Mouse (Mus musculus) myocyte (in vitro differentiated cells): Measurements from ENCODE around the gene Rnf220. TPM values are rescaled to one million over a fixed set of nuclear protein-coding genes. Genes with fewer than 3 reads are reported as not detected.

Source experiments
- H3K27me3 ChIP-seq: one replicate; pipeline ENCODE4 v1.6.1; 2011; ENCODE audit not compliant: control insufficient read depth, insufficient read depth, insufficient read length
- H3K36me3 ChIP-seq: one replicate; pipeline ENCODE4 v1.6.1; 2011; ENCODE audit not compliant: control insufficient read depth, insufficient read depth
- H3K4me2 ChIP-seq: one replicate; pipeline ENCODE4 v1.6.1; 2011; ENCODE audit warnings: low read depth, control low read depth
- H3K4me3 ChIP-seq: one replicate; pipeline ENCODE4 v1.5.1; 2011; ENCODE audit warnings: mild to moderate bottlenecking, control low read depth, moderate library complexity
- H3K79me2 ChIP-seq: one replicate; pipeline ENCODE4 v1.6.1; 2011; ENCODE audit not compliant: control insufficient read depth, insufficient read depth
- H3ac ChIP-seq: one replicate; pipeline ENCODE4 v1.6.1; 2011; ENCODE audit not compliant: control insufficient read depth, insufficient read length
- CEBPB ChIP-seq: IDR thresholded peaks from 2 replicates; pipeline ENCODE4 v1.6.1; 2011; ENCODE audit warnings: mild to moderate bottlenecking, moderate library complexity; ENCODE audit not compliant: poor library complexity, insufficient read depth, severe bottlenecking
- E2F4 ChIP-seq: IDR thresholded peaks from one replicate; pipeline ENCODE4 v1.6.1; 2011; ENCODE audit warnings: mild to moderate bottlenecking, control low read depth, moderate library complexity; ENCODE audit not compliant: insufficient read depth
- MAX ChIP-seq: IDR thresholded peaks from one replicate; pipeline ENCODE4 v1.6.1; 2011; ENCODE audit warnings: low read depth, mild to moderate bottlenecking, control low read depth
- MYOD1 ChIP-seq, 3 experiments: IDR thresholded peaks; one replicate each; pipeline ENCODE4 v1.6.1; 2011; ENCODE audit warnings: control low read depth in 2 of 3, low read depth in 2 of 3, mild to moderate bottlenecking in 2 of 3, moderate library complexity in 1 of 3; ENCODE audit not compliant: insufficient read length in 2 of 3, control insufficient read depth in 1 of 3
- MYOG ChIP-seq, 3 experiments: IDR thresholded peaks; one replicate each; pipeline ENCODE4 v1.6.1; 2011; ENCODE audit warnings: control low read depth in 2 of 3, low read depth in 2 of 3, mild to moderate bottlenecking in 2 of 3; ENCODE audit not compliant: insufficient read length in 2 of 3, control insufficient read depth in 1 of 3, insufficient read depth in 1 of 3
- POLR2A ChIP-seq: IDR thresholded peaks from one replicate; pipeline ENCODE4 v1.6.1; 2011; ENCODE audit warnings: low read depth, mild to moderate bottlenecking, control low read depth, moderate library complexity; ENCODE audit not compliant: insufficient read length
- POLR2AphosphoS2 ChIP-seq: IDR thresholded peaks from one replicate; pipeline ENCODE4 v1.6.1; 2011; ENCODE audit warnings: low read depth, control low read depth; ENCODE audit not compliant: insufficient read length
- REST ChIP-seq: IDR thresholded peaks from one replicate; pipeline ENCODE4 v1.6.1; 2011; ENCODE audit warnings: mild to moderate bottlenecking, control low read depth, moderate library complexity; ENCODE audit not compliant: insufficient read depth, insufficient read length
- SRF ChIP-seq: IDR thresholded peaks from one replicate; pipeline ENCODE4 v1.6.1; 2011; ENCODE audit warnings: low read depth; ENCODE audit not compliant: control insufficient read depth, insufficient read length
- TCF12 ChIP-seq: IDR thresholded peaks from one replicate; pipeline ENCODE4 v1.6.1; 2011; ENCODE audit warnings: mild to moderate bottlenecking, control low read depth; ENCODE audit not compliant: poor library complexity, insufficient read depth, severe bottlenecking
- TCF3 ChIP-seq: IDR thresholded peaks from one replicate; pipeline ENCODE4 v1.6.1; 2011; ENCODE audit warnings: low read depth, control low read depth; ENCODE audit not compliant: insufficient read length
- USF1 ChIP-seq: IDR thresholded peaks from one replicate; pipeline ENCODE4 v1.6.1; 2011; ENCODE audit warnings: low read depth, mild to moderate bottlenecking, control low read depth, moderate library complexity
- polyA plus RNA-seq: library from polyadenylated mRNA; unstranded; fragments of >200 nt; fragmentation: generic; extraction: Trizol; gene quantifications from one replicate; pipeline ENCODE4 v1.2.1, GENCODE M21; 2012; ENCODE audit warnings: missing spikeins

Rnf220 gene
- polyA plus RNA-seq, 1 experiment, result 60.4 TPM

GRCm38 (mm10) chr4:117234166-117234741 lies 262.6 kb downstream of the Rnf220 start:
- Histone ChIP-seq H3K79me2 (no peaks in the 10 kb centered on the region), H3K27me3 (peaks cover 23% of the 10 kb centered on the region), H3K36me3 (no peaks in the 10 kb centered on the region), H3ac (no peak overlapping the region), H3K4me2 (no peak overlapping the region), H3K4me3 (no peak overlapping the region)
- TF ChIP-seq E2F4, result no peak
- TF ChIP-seq POLR2AphosphoS2, result no peak

- Histone ChIP-seq H3K27me3 (peaks cover 40% of the 10 kb centered on the region), H3K4me3 (no peak overlapping the region)
- TF ChIP-seq USF1, result no peak
- TF ChIP-seq MYOD1 (IDR thresholded peaks at IDR 0.05; ENCODE audit: control insufficient read depth in 1 of 3, insufficient read length in 2 of 3, low read depth in 2 of 3), result no peak
- no peak for TF ChIP-seq POLR2AphosphoS2
- TF ChIP-seq TCF3, result no peak
- TF ChIP-seq E2F4, result no peak
- no peak for TF ChIP-seq REST
- no peak for TF ChIP-seq TCF12
- TF ChIP-seq POLR2A, result no peak
- TF ChIP-seq MYOG (IDR thresholded peaks at IDR 0.05; ENCODE audit: control insufficient read depth in 1 of 3, insufficient read depth in 1 of 3, insufficient read length in 2 of 3, low read depth in 2 of 3), result no peak
- no peak for TF ChIP-seq SRF
- TF ChIP-seq CEBPB, result no peak
- no peak for TF ChIP-seq MAX
Measured at GRCm38 (mm10) chr4:117231208-117231607, 265.6 kb downstream of the Rnf220 start.

GRCm38 (mm10) chr4:117230331-117230730 lies 266.5 kb downstream of the Rnf220 start:
- no peaks in the 10 kb centered on the region for H3K79me2 ChIP-seq
- TF ChIP-seq MAX (no peak), TCF12 (no peak)
- H3K27me3 ChIP-seq, result peaks cover 38% of the 10 kb centered on the region
- H3ac ChIP-seq, result no peak overlapping the region
- H3K36me3 ChIP-seq, result no peaks in the 10 kb centered on the region
- H3K4me2 ChIP-seq, result no peak overlapping the region
- no peak overlapping the region for H3K4me3 ChIP-seq

More at GRCm38 (mm10) chr4:117231208-117231607, 265.6 kb downstream of the Rnf220 start:
- no peaks in the 10 kb centered on the region for H3K36me3 ChIP-seq
- H3K4me2 ChIP-seq, result no peak overlapping the region
- no peaks in the 10 kb centered on the region for H3K79me2 ChIP-seq
- no peak overlapping the region for H3ac ChIP-seq

GRCm38 (mm10) chr4:117229590-117229989 lies 267.3 kb downstream of the Rnf220 start:
- no peaks in the 10 kb centered on the region for H3K79me2 ChIP-seq
- no peak overlapping the region for H3ac ChIP-seq
- no peak overlapping the region for H3K4me3 ChIP-seq
- H3K27me3 ChIP-seq, result peaks cover 31% of the 10 kb centered on the region
- no peak for TF ChIP-seq POLR2A
- no peak for TF ChIP-seq MYOG (IDR thresholded peaks at IDR 0.05; ENCODE audit: control insufficient read depth in 1 of 3, insufficient read depth in 1 of 3, insufficient read length in 2 of 3, low read depth in 2 of 3)
- no peak for TF ChIP-seq TCF12
- no peak for TF ChIP-seq REST
- no peak for TF ChIP-seq MYOD1 (IDR thresholded peaks at IDR 0.05; ENCODE audit: control insufficient read depth in 1 of 3, insufficient read length in 2 of 3, low read depth in 2 of 3)
- TF ChIP-seq E2F4, result no peak
- H3K4me2 ChIP-seq, result no peak overlapping the region
- H3K36me3 ChIP-seq, result no peaks in the 10 kb centered on the region

GRCm38 (mm10) chr4:117225250-117225649 lies 271.6 kb downstream of the Rnf220 start:
- no peak overlapping the region for H3K4me2 ChIP-seq
- no peaks in the 10 kb centered on the region for H3K79me2 ChIP-seq
- H3ac ChIP-seq, result no peak overlapping the region
- H3K4me3 ChIP-seq, result no peak overlapping the region
- TF ChIP-seq MYOD1 (IDR thresholded peaks at IDR 0.05; ENCODE audit: control insufficient read depth in 1 of 3, insufficient read length in 2 of 3, low read depth in 2 of 3), result no peak
- TF ChIP-seq USF1, result no peak
- no peak for TF ChIP-seq TCF3
- no peak for TF ChIP-seq SRF
- H3K36me3 ChIP-seq, result no peaks in the 10 kb centered on the region
- peaks cover 20% of the 10 kb centered on the region for H3K27me3 ChIP-seq

- no peaks in the 10 kb centered on the region for H3K79me2 ChIP-seq
- H3K36me3 ChIP-seq, result no peaks in the 10 kb centered on the region
- no peak overlapping the region for H3K4me3 ChIP-seq
- TF ChIP-seq MYOG (IDR thresholded peaks at IDR 0.05; ENCODE audit: control insufficient read depth in 1 of 3, insufficient read depth in 1 of 3, insufficient read length in 2 of 3, low read depth in 2 of 3) (no peak), CEBPB (no peak), TCF12 (no peak), REST (no peak)
- H3K4me2 ChIP-seq, result no peak overlapping the region
- peaks cover 15% of the 10 kb centered on the region for H3K27me3 ChIP-seq
- no peak overlapping the region for H3ac ChIP-seq
Measured at GRCm38 (mm10) chr4:117224122-117224521, 272.7 kb downstream of the Rnf220 start.
